Comparison of ENCODE assay signal across 1 mouse cellular context in genomic region chr8:84806031-84806430, GRCm38 (mm10).
TF ChIP-seq lines count a peak whose summit lies in the region.

No protein-coding gene starts in this region.

TF ChIP-seq in MEL, 35 proteins besides CTCF, POLR2A, EP300 and RAD21:
- TF ChIP-seq NRF1 (IDR thresholded peaks at IDR 0.05; ENCODE audit: insufficient read depth, low read depth, low read length, poor library complexity, severe bottlenecking) (no peak), SMC3 (IDR thresholded peaks at IDR 0.05; ENCODE audit: low read depth, low read length) (0 out of 2 replicates have a peak, but pooled peaks have one; percentile 21)
